Mouse (Mus musculus): Measurements from ENCODE around the gene Syngr2.

DNA sequence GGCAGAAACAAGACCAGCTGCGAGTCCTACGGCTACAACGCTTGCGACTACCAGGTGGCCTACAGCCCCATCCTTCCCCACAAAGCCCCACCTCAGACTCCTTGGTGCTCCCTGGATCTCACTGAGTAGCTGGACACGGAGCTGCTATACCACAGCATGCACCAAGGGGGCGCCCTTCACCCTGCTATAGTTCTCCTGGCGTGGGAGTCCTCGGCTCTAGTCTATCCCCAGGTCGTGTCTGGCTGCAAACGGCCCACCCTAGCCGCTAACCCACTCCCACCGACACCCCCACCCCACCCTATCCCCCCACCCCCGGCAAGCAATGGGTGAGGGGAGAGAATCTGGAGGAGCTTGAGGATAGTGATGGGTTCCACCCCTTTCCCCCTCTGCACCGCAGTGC is 19.2 kb upstream of the Syngr2 start:
- peak; percentile 86; the same call in 1 of the 2 replicates for TF ChIP-seq CTCF (IDR thresholded peaks at IDR 0.05; ENCODE audit: extremely low read depth, insufficient read depth, insufficient read length, insufficient replicate concordance)
- no peak for TF ChIP-seq POLR2A (IDR thresholded peaks at IDR 0.05; ENCODE audit: low read depth, low read length)

Data from spleen, adult 2 months (tissue).